In genomic region chr1:48276206-48276605, GRCm38 (mm10) we compare ENCODE assay signal across 13 mouse cellular contexts.
A peak's percentile ranks its signal among the peaks of the same experiment; 100 is the strongest.
DNase-seq lines count a peak whose midpoint lies in the region; ATAC-seq and TF ChIP-seq lines count a peak whose summit lies in the region.
"Had no signal": no experiment of that assay in that cellular context is flagged by ENCODE, and none has a peak within 500 bp of the region (broad histone marks: within the 10 kb centered on the region; RNA-seq: fewer than 3 reads in every experiment).

No protein-coding gene starts in this region.

- peak; percentile 9 for DNase-seq in midbrain, embryonic 14.5 days
- peak; percentile 24 to 65 for DNase-seq in cerebellum, postnatal 4 days (ENCODE audit: low spot score in 2 of 2)
- peak; percentile 8 for DNase-seq in left cerebral cortex, adult 11 months (ENCODE audit: low spot score)
- DNase-seq in right cerebral cortex, postnatal 4 days, result peak; percentile 29
- DNase-seq in lung, postnatal 14 days, result no peak
- DNase-seq in stomach, postnatal 0 days (ENCODE audit: low spot score), result no peak
- DNase-seq in gastrocnemius, adult 8-10 months (ENCODE audit: low spot score in 2 of 2), result no peak
- DNase-seq: heart, adult 2 months; retina, postnatal 1 day had no signal

- no peak overlapping the region for H3K4me3 ChIP-seq in midbrain, embryonic 14.5 days (replicated peaks; ENCODE audit: low read depth, low read length)
- H3K4me3 ChIP-seq in midbrain, embryonic 15.5 days, result no peak overlapping the region
- no peak overlapping the region for H3K4me3 ChIP-seq in stomach, postnatal 0 days (ENCODE audit: low read depth, low read length)
- H3K4me3 ChIP-seq: heart, adult 2 months had no signal

- ATAC-seq in midbrain, embryonic 14.5 days (ENCODE audit: low FRiP score, low TSS enrichment), result no peak
- ATAC-seq in midbrain, embryonic 15.5 days (replicated peaks), result no peak
- ATAC-seq in stomach, postnatal 0 days (ENCODE audit: low FRiP score, low TSS enrichment), result no peak
- ATAC-seq: intestine, embryonic 16.5 days; midbrain, embryonic 16.5 days had no signal

- 79% methylated on average over 7 of the region's 7 CpGs for WGBS in midbrain, embryonic 14.5 days
- 76% methylated on average over 7 of the region's 7 CpGs for WGBS in midbrain, embryonic 15.5 days
- 48% methylated on average over 7 of the region's 7 CpGs for WGBS in stomach, postnatal 0 days

- H3K27ac ChIP-seq in midbrain, embryonic 14.5 days (replicated peaks; ENCODE audit: low read depth, low read length), result no peak overlapping the region
- H3K27ac ChIP-seq in midbrain, embryonic 15.5 days, result no peak overlapping the region
- no peak overlapping the region for H3K27ac ChIP-seq in stomach, postnatal 0 days (replicated peaks)
- H3K27ac ChIP-seq: heart, adult 2 months; liver, embryonic 14.5 days had no signal

- no peak overlapping the region for H3K9ac ChIP-seq in midbrain, embryonic 14.5 days (replicated peaks; ENCODE audit: low read length)
- H3K9ac ChIP-seq in midbrain, embryonic 15.5 days, result no peak overlapping the region
- no peak overlapping the region for H3K9ac ChIP-seq in stomach, postnatal 0 days (ENCODE audit: low read length)
- H3K9ac ChIP-seq: liver, embryonic 14.5 days had no signal

- no peak for TF ChIP-seq CTCF in stomach, postnatal 0 days (IDR thresholded peaks at IDR 0.05; ENCODE audit: low read depth)

- no peaks in the 10 kb centered on the region for H3K9me3 ChIP-seq in midbrain, embryonic 14.5 days (ENCODE audit: control insufficient read depth, low read length)
- H3K9me3 ChIP-seq in midbrain, embryonic 15.5 days, result no peaks in the 10 kb centered on the region
- H3K9me3 ChIP-seq in stomach, postnatal 0 days (ENCODE audit: control insufficient read depth, low read length), result no peaks in the 10 kb centered on the region

- no peaks in the 10 kb centered on the region for H3K27me3 ChIP-seq in midbrain, embryonic 14.5 days (ENCODE audit: control insufficient read depth, insufficient read depth, low read length)
- H3K27me3 ChIP-seq in midbrain, embryonic 15.5 days (replicated peaks), result no peaks in the 10 kb centered on the region
- no peaks in the 10 kb centered on the region for H3K27me3 ChIP-seq in stomach, postnatal 0 days (ENCODE audit: control insufficient read depth, insufficient read depth, low read length)

- no peaks in the 10 kb centered on the region for H3K4me1 ChIP-seq in midbrain, embryonic 14.5 days (ENCODE audit: control insufficient read depth, insufficient read depth, low read length)
- H3K4me1 ChIP-seq in midbrain, embryonic 15.5 days, result no peaks in the 10 kb centered on the region
- no peaks in the 10 kb centered on the region for H3K4me1 ChIP-seq in stomach, postnatal 0 days (replicated peaks; ENCODE audit: control insufficient read depth, insufficient read depth)

- H3K36me3 ChIP-seq in midbrain, embryonic 14.5 days (ENCODE audit: control insufficient read depth, insufficient read depth, low read length), result no peaks in the 10 kb centered on the region
- H3K36me3 ChIP-seq in midbrain, embryonic 15.5 days (replicated peaks), result no peaks in the 10 kb centered on the region
- no peaks in the 10 kb centered on the region for H3K36me3 ChIP-seq in stomach, postnatal 0 days (ENCODE audit: control insufficient read depth, insufficient read depth, low read length)

- H3K4me2 ChIP-seq in midbrain, embryonic 14.5 days (ENCODE audit: low read length), result no peak overlapping the region
- H3K4me2 ChIP-seq in midbrain, embryonic 15.5 days, result no peak overlapping the region
- no peak overlapping the region for H3K4me2 ChIP-seq in stomach, postnatal 0 days (replicated peaks; ENCODE audit: low read depth)

- TF ChIP-seq EP300 in stomach, postnatal 0 days (optimal IDR thresholded peaks at IDR 0.05), result no peak

Comparison
In these comparisons a context has a peak if more than half of its experiments do, and no peak if none do; other contexts are left out.
1. DNase-seq: peak in midbrain, embryonic 14.5 days (single experiment), cerebellum, postnatal 4 days (2 of 2), left cerebral cortex, adult 11 months (single experiment) and right cerebral cortex, postnatal 4 days (single experiment); none in lung, postnatal 14 days (single experiment), stomach, postnatal 0 days (single experiment) and gastrocnemius, adult 8-10 months (0 of 2).